In genomic region chr11:101867513-101868052, GRCm38 (mm10) we compare ENCODE assay signal across 14 mouse cellular contexts. TPM values are rescaled to one million over a fixed set of nuclear protein-coding genes. Genes with fewer than 3 reads are reported as not detected.
DNase-seq lines count a peak whose midpoint lies in the region; ATAC-seq and TF ChIP-seq lines count a peak whose summit lies in the region.
"Had no signal": no experiment of that assay in that cellular context is flagged by ENCODE, and none has a peak within 500 bp of the region (broad histone marks: within the 10 kb centered on the region; RNA-seq: fewer than 3 reads in every experiment).

No protein-coding gene starts in this region.

- no peak for TF ChIP-seq CTCF in lung, embryonic 14.5 days (IDR thresholded peaks at IDR 0.05; ENCODE audit: low read depth)

- H3K27ac ChIP-seq in lung, embryonic 14.5 days (ENCODE audit: low read depth): peak overlapping the region; percentile 87
- peak overlapping the region; percentile 77 for H3K27ac ChIP-seq in heart, embryonic 15.5 days
- H3K27ac ChIP-seq: forebrain, embryonic 13.5 days had no signal

- H3K4me3 ChIP-seq in lung, embryonic 14.5 days (ENCODE audit: low read depth, low read length): no peak overlapping the region
- no peak overlapping the region for H3K4me3 ChIP-seq in heart, embryonic 15.5 days
- H3K4me3 ChIP-seq: forebrain, embryonic 13.5 days; myocyte had no signal

- ATAC-seq in lung, embryonic 14.5 days (ENCODE audit: insufficient read depth): peak; percentile 57; the same call in 1 of the 2 replicates
- peak; percentile 81 for ATAC-seq in heart, embryonic 15.5 days (replicated peaks; ENCODE audit: insufficient number of reproducible peaks, insufficient read depth, low FRiP score, low read depth)
- ATAC-seq: forebrain, embryonic 13.5 days; inflammation-experienced regulatory T-cells, adult 6 months had no signal

- no peaks in the 10 kb centered on the region for H3K27me3 ChIP-seq in lung, embryonic 14.5 days (ENCODE audit: insufficient read depth, low read length)
- H3K27me3 ChIP-seq in heart, embryonic 15.5 days: no peaks in the 10 kb centered on the region
- H3K27me3 ChIP-seq: forebrain, embryonic 13.5 days had no signal

- H3K4me1 ChIP-seq in lung, embryonic 14.5 days (ENCODE audit: insufficient read depth): peaks cover 6% of the 10 kb centered on the region; the same call in 1 of the 2 replicates
- peaks cover 22% of the 10 kb centered on the region for H3K4me1 ChIP-seq in heart, embryonic 15.5 days (replicated peaks)
- H3K4me1 ChIP-seq: forebrain, embryonic 13.5 days had no signal

- no peak overlapping the region; the same call in 1 of the 2 replicates for H3K4me2 ChIP-seq in lung, embryonic 14.5 days
- H3K4me2 ChIP-seq in heart, embryonic 15.5 days: 0 out of 2 replicates have a peak overlapping the region, but pooled peaks have one; percentile 11
- H3K4me2 ChIP-seq: forebrain, embryonic 13.5 days had no signal

- H3K9ac ChIP-seq in lung, embryonic 14.5 days: no peak overlapping the region
- H3K9ac ChIP-seq in heart, embryonic 15.5 days: 0 out of 2 replicates have a peak overlapping the region, but pooled peaks have one; percentile 3
- H3K9ac ChIP-seq: forebrain, embryonic 13.5 days had no signal

- 25% methylated on average over 12 of the region's 12 CpGs for WGBS in lung, embryonic 14.5 days
- 33% methylated on average over 12 of the region's 12 CpGs for WGBS in heart, embryonic 15.5 days

- no peaks in the 10 kb centered on the region for H3K9me3 ChIP-seq in lung, embryonic 14.5 days (ENCODE audit: low read depth, low read length)
- no peaks in the 10 kb centered on the region for H3K9me3 ChIP-seq in heart, embryonic 15.5 days (replicated peaks)
- H3K9me3 ChIP-seq: forebrain, embryonic 13.5 days had no signal

- no peaks in the 10 kb centered on the region for H3K36me3 ChIP-seq in lung, embryonic 14.5 days (ENCODE audit: insufficient read depth)
- H3K36me3 ChIP-seq in heart, embryonic 15.5 days: no peaks in the 10 kb centered on the region

- DNase-seq in adrenal gland, postnatal 14 days: peak; percentile 32
- DNase-seq in adrenal gland, adult 18-20 months (ENCODE audit: low spot score in 2 of 2): no peak
- peak; percentile 76 for DNase-seq in lung, embryonic 14.5 days
- DNase-seq in lung, postnatal 14 days: no peak
- DNase-seq in lung, postnatal 4 days: peak; percentile 17 to 56
- DNase-seq in right cerebral cortex, adult 2 months (ENCODE audit: low spot score in 2 of 2): no peak
- DNase-seq in urinary bladder, postnatal 14 days (ENCODE audit: low spot score): no peak
- DNase-seq: cerebellum, postnatal 25 days; gastrocnemius, postnatal 36 days had no signal

RNA-seq across cellular contexts. Expression of gene Meox1, which starts 26.6 kb away (rescaled TPM):
- 8.4 and 9.2 TPM in 2 replicates for total RNA-seq in adrenal gland, postnatal 14 days (2021)
- total RNA-seq in adrenal gland, adult 18-20 months (2021): 1 to 10 TPM; 1.8 to 4.2 TPM
- 7.9 and 9.3 TPM in 2 replicates for polyA plus RNA-seq in lung, embryonic 14.5 days (2014; fragmentation: Nextera tagmentation; extraction: Ambion mirVana)
- 15.7 and 19.8 TPM in 2 replicates for polyA plus RNA-seq in heart, embryonic 15.5 days (2015; fragmentation: Nextera tagmentation; extraction: Ambion mirVana)
- total RNA-seq: megakaryocyte progenitor cell, adult 5-6 weeks had no signal
- polyA plus RNA-seq: inflammation-experienced regulatory T-cells, adult 6 months had no signal

Comparison
In these comparisons a context has a peak if more than half of its experiments do, and no peak if none do; other contexts are left out.
1. DNase-seq: peak in adrenal gland, postnatal 14 days (single experiment), lung, embryonic 14.5 days (single experiment) and lung, postnatal 4 days (2 of 2); none in adrenal gland, adult 18-20 months (0 of 2), lung, postnatal 14 days (single experiment), right cerebral cortex, adult 2 months (0 of 2) and urinary bladder, postnatal 14 days (single experiment).